Mouse (Mus musculus) megakaryocyte, adult 5-6 weeks (primary cell): ENCODE data around the gene Hist1h2bg. TPM values are rescaled to one million over a fixed set of nuclear protein-coding genes. Genes with fewer than 3 reads are reported as not detected.
A peak's percentile ranks its signal among the peaks of the same experiment; 100 is the strongest.
"Not testable (repeated sequence)": the region's sequence is repeated elsewhere in the genome, so short reads cannot be mapped to it uniquely, and the experiment has no call there.

Source experiments
- ATAC-seq: 2 replicates; pipeline ENCODE4 v1.8.0; 2016; ENCODE audit warnings: mild to moderate bottlenecking, inconsistent platforms; ENCODE audit not compliant: poor library complexity, severe bottlenecking
- total RNA-seq, 2 experiments: library from RNA; stranded (forward) in 1 of 2; stranded (reverse) in 1 of 2; fragments of 153-499, 151-499 nt in 1 of 2; fragments of 221-1000, 200-1000 nt in 1 of 2; gene quantifications; 2 replicates each; pipeline versions ENCODE4 v1.2.3 to v1.2.4; 2015 to 2017

Gene Hist1h2bg
- total RNA-seq, 2 experiments from 2014 or later: 325 to 1,721 TPM

DNA sequence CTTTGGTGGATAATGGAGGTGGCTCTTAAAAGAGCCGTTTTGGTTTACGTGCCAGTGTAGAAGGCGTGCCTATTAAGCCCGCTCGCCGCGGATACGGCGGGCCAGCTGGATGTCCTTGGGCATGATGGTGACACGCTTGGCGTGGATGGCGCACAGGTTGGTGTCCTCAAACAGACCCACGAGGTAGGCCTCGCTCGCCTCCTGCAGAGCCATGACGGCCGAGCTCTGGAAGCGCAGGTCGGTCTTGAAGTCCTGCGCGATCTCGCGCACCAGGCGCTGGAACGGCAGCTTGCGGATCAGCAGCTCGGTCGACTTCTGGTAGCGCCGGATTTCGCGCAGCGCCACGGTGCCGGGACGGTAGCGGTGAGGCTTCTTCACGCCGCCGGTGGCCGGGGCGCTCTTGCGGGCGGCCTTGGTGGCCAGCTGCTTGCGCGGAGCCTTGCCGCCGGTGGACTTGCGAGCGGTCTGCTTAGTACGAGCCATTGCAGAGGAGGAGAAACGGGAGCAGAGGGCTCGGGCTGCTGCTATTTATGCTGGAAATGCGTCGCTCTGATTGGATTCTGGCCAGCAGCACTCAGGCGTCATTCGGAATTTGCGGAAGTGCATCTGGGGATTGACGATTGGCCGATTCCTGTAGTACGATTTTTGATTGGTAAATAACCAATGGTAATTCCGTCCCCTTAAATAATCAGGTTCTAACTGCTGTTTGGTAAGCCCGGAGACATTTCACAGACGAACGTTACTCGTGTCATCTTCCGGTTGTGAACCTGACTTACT lies 9.1 kb upstream of the Hist1h2bg start, which contains the start of gene Hist1h3e:
Gene Hist1h3e, minus strand, starts transcription at position 487 of the 777 bp plus-strand sequence.
- ATAC-seq: peak; percentile 92

DNA sequence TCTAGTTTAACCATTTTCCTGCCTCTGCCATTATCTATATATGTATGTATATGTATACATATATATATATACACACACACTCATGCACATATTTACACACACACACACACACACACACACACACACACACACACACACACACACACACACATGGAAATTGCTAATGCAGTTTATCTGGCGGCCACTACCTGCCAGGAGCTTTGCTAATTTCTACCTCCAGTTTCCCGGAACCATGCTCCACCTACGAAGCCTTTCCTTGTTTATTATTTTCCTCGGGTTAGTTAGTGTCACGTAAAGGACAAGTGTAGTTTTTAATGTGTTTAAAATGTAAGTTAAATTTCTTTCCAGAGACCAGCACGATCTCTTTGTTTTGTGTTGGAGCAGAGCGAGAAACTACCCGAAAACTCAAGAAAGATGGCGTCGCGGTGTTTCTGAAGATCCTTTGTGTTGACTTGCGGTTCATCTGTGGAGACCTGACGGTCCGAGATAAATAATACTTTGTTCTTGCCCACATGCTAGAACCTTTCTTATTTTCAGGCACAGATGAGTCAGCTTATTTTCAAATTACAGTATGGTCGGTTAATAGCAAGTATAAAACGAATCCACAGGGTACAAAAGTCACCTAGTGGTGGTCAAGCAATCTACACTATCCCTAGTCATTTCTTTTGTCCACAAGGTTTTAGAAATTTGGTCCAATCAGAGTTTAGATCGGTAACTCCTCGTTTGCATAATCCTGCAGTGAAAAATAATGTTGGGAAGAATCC lies 8.3 kb upstream of the Hist1h2bg start:
- peak; percentile 36 for ATAC-seq

GRCm38 (mm10) chr13:23564482-23564881 lies 6.7 kb upstream of the Hist1h2bg start:
- no peak for ATAC-seq

DNA sequence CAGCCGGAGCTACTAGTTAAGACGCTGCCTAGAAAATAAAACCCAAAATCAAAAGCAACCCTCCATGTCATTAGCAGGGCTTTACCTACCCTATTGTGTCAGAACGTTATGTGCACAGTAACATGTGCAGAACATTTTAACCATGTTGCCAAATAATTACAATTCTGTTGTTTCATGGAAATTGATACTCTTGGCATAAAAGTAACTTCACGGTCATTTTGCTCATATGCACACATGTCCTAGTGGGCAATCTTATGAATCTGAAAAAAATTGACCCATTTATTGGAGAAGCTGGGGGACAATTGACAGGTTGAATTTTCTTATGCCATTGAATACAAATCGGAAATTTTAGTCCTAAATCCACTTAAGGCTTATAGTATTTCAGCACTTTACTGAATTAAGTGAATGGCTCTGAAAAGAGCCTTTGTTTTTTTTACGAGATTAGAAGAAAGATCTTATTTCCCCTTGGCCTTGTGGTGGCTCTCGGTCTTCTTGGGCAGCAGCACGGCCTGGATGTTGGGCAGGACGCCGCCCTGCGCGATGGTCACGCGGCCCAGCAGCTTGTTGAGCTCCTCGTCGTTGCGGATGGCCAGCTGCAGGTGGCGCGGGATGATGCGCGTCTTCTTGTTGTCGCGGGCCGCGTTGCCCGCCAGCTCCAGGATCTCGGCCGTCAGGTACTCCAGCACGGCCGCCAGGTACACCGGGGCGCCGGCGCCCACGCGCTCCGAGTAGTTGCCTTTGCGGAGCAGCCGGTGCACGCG lies 755 bp upstream of the Hist1h2bg start:
- not testable (repeated sequence) for ATAC-seq

DNA sequence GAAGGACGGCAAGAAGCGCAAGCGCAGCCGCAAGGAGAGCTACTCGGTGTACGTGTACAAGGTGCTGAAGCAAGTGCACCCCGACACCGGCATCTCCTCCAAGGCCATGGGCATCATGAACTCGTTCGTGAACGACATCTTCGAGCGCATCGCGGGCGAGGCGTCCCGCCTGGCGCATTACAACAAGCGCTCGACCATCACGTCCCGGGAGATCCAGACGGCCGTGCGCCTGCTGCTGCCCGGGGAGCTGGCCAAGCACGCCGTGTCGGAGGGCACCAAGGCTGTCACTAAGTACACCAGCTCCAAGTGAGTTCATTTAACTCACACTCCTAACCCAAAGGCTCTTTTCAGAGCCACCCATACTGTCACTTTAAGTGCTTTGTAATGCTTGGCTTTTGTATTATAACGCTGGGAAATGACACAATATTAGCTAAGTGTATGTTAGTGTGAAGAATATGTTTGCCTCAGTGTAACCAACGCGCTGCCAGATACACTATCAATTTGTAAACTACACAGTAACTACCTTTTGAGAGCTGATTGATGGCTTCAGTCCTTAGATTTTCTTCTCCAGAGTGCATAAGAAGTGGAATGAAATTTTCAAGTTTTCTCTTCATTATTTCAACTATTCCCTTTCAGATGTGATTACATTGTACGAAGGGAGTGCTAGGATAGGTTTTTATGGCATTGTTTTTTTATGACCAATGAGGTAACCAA lies 465 bp downstream of the Hist1h2bg start:
- ATAC-seq: not testable (repeated sequence)

GRCm38 (mm10) chr13:23572218-23573033 lies 1.2 kb downstream of the Hist1h2bg start:
- no peak for ATAC-seq

DNA sequence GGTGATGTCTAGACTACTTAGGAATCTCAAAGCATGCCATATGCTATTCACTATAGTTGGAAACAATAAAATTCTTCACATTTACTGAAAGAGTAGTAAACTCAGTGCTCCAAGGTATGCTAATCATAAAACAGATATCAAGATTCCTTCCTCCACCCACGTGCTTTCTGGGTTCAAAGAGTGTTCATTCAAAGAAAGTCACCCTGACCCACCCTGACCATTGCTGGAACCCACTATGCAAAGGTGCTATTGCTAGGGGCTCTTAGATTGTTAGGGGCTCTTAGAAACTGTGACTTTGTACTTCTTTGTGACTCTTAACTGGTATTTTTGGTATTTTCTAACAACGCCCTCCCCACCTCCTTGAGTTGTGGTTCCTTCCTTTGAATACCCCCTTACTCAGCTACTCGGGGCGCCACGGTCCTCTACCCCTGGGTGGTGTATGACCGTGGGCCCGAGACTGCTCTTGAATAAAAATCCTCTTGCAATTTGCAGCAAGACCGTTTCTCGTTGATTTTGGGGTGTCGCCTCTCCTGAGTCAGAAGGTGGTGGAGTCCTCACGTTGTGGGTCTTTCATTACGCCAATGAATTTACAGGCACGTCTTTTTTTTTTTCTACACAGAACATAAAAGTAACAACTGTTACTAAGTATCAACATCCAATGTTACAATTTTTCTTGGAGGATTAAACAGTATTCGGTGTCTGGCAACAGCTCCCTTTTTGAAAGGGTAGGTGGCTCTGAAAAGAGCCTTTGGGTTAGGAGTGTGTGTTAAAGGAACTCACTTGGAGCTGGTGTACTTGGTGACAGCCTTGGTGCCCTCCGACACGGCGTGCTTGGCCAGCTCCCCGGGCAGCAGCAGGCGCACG lies 2.1 kb downstream of the Hist1h2bg start:
- not testable (repeated sequence) for ATAC-seq

DNA sequence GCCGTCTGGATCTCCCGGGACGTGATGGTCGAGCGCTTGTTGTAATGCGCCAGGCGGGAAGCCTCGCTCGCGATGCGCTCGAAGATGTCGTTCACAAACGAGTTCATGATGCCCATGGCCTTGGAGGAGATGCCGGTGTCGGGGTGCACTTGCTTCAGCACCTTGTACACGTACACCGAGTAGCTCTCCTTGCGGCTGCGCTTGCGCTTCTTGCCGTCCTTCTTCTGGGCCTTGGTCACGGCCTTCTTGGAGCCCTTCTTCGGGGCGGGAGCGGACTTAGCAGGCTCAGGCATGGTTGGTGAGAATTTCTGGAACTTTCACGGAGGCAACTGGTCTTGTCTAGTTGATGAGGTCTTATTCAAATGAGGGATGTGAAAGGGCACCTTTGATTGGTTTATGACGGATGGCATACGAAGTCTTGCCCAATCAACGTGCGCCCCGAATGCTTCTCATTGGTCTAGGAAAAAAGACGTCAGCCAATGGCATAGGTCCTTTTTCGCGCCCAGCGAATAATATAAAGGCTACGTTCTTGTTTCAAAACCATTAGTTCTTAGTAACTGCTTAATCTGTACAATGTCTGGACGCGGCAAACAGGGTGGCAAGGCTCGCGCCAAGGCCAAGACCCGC lies 2.8 kb downstream of the Hist1h2bg start, which contains the start of the genes Hist1h2bf and Hist1h2ad:
Gene Hist1h2bf, minus strand, starts transcription at position 299 of the 627 bp plus-strand sequence.
Gene Hist1h2ad, plus strand, starts transcription at position 484 of the 627 bp plus-strand sequence.
- peak; percentile 80 for ATAC-seq

GRCm38 (mm10) chr13:23574546-23575170 lies 3.5 kb downstream of the Hist1h2bg start:
- ATAC-seq: not testable (repeated sequence)

DNA sequence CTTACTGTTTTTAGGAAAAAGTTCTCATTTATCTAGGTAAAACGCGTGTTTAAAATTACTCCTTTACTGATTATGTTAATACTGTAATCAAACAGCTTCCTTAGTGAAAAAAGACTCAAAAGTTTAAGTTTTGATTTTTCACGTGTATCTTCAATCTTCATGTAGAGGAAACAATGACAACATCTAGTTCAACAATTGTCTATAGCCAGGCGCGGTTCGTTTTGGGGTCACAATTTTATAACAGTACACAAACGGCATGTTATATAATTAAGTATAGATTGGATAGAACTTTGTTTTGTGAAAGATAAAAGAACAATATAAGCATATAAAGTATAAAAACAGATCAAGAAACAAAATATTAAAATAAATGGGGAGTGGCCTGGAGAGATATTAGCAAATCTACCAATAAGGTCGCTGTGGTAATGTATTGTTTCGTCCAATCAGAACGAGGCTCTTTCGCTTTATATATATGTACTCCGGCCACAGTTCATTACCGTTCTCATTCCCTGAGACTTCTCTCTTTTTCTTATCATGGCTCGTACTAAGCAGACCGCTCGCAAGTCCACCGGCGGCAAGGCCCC lies 4.2 kb downstream of the Hist1h2bg start, which contains the start of gene Hist1h3d:
Gene Hist1h3d, plus strand, starts transcription at position 493 of the 581 bp plus-strand sequence.
- peak; percentile 39 for ATAC-seq

DNA sequence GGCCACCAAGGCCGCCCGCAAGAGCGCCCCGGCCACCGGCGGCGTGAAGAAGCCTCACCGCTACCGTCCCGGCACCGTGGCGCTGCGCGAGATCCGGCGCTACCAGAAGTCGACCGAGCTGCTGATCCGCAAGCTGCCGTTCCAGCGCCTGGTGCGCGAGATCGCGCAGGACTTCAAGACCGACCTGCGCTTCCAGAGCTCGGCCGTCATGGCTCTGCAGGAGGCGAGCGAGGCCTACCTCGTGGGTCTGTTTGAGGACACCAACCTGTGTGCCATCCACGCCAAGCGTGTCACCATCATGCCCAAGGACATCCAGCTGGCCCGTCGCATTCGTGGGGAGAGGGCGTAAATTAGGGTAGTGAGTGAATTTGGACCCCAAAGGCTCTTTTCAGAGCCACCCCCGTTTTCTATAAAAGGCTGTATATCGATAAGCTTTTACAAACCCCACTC lies 4.7 kb downstream of the Hist1h2bg start:
- ATAC-seq: not testable (repeated sequence)

GRCm38 (mm10) chr13:23576351-23576881 lies 5.2 kb downstream of the Hist1h2bg start:
- no peak for ATAC-seq

DNA sequence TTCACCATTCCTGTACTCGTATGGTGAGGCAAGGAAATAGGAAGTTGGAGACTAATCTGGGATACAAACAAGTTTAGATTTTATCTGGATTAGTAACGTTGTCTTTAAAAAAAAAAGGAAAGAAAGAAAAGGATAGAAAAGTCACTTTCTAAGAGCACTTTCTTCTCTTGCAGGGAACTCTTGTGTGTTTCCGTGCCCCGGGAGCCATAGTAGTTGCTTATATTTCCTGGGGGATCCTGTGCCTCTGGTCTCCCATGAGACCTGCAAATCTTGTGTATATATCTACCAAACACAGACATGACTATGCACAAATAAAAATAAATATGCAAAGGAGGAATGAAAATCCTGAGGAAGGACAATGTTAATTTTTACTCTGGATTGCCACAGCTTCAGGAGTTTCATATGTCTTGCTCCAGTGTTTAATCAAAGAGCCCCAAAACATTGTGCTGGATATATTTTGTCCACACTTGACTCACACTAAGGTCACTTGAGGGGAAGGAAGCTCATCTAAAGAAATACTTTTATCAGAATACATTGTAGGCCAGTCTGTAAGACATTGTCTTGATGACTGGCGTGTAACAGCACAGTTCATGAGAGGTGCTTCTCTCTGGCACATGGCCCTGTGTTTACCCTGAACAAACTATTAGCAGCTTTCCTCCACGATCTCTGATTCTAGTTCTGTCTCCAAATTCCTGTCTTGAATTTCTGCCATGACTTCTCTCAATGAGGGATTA lies 5.9 kb downstream of the Hist1h2bg start:
- ATAC-seq: no peak

DNA sequence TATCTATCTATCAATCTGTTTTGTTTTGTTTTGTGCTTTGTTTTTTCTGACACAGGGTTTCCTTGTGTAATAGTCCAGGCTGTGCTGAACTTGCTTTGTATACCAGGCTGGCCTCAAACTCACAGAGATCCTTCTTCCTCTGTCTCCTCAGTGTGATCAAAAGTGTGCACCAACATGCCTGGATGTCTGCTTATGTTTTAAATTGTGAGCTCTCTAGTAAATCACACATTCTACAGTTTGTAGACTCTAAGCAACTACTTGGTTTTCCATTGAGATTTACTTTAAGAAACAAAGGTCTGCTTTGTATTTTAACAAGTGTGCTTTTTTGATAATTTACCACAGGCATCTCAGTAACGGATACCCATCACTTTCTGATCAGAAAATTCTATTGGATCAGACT lies 6.6 kb downstream of the Hist1h2bg start:
- no peak for ATAC-seq

GRCm38 (mm10) chr13:23581408-23582218 lies 10.4 kb downstream of the Hist1h2bg start, which contains the start of gene Hist1h4d:
Gene Hist1h4d (plus strand): TSS chr13:23581598.
- peak; percentile 72 for ATAC-seq
